Mouse (Mus musculus): Measurements from ENCODE around the gene a.
"Not testable (repeated sequence)": the region's sequence is repeated elsewhere in the genome, so short reads cannot be mapped to it uniquely, and the experiment has no call there.

- not testable (repeated sequence) for TF ChIP-seq CTCF (conservative IDR thresholded peaks at IDR 0.05 in 1 of 2, IDR thresholded peaks at IDR 0.05 in 1 of 2; ENCODE audit: low read depth in 2 of 2, low read length in 2 of 2); MXI1 (IDR thresholded peaks at IDR 0.05; ENCODE audit: low read depth, low read length); POLR2A (IDR thresholded peaks at IDR 0.05; ENCODE audit: low read depth, low read length); MEF2A (IDR thresholded peaks at IDR 0.05; ENCODE audit: borderline replicate concordance, low read depth, low read length); TCF12 (IDR thresholded peaks at IDR 0.05; ENCODE audit: low read depth, low read length); MAZ (IDR thresholded peaks at IDR 0.05; ENCODE audit: low read depth, low read length); BHLHE40 (IDR thresholded peaks at IDR 0.05; ENCODE audit: low read depth, low read length); USF2 (conservative IDR thresholded peaks at IDR 0.05; ENCODE audit: low read depth, low read length)
These were observed 178.7 kb downstream of the a start for GRCm38 (mm10) chr2:154969740-154970397.

All from CH12.LX (cell line).